Mouse (Mus musculus) gastrocnemius, adult 8-10 months (tissue): ENCODE data around the gene Gm21988. TPM values are rescaled to one million over a fixed set of nuclear protein-coding genes. Genes with fewer than 3 reads are reported as not detected.

Experiments used
- DNase-seq, 2 experiments: peaks; one replicate each; pipeline ENCODE4 v3.0.0; 2022; ENCODE audit warnings: low spot score in 2 of 2
- total RNA-seq, 4 experiments: library from RNA; stranded (reverse); gene quantifications; 2 replicates each; pipeline ENCODE4 v1.2.4; 2022

Gm21988 gene
- total RNA-seq, 4 experiments from 2014 or later, result 1.6 to 3.3 (median 3.0) TPM

DNA sequence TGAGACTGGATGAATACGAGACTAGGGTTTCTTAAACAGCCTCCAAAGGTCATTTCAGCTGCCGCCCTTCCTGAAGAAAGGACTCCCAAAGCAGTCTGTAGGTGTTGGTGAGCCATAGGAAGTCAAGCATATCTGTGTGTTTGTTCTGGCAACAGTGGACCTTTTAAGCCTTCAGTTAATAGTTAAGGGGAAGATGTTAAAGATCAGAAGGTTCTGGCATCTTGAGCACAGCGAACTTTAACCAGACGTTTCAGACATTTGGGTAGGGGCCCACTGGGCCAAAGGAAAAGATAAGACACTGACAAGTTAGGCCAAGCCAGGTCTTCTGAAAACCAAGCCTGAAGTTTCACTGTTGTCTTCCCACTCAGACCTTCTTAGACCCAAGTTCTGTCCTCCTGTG is 21.6 kb downstream of the Gm21988 start:
- DNase-seq, result no peak

DNA sequence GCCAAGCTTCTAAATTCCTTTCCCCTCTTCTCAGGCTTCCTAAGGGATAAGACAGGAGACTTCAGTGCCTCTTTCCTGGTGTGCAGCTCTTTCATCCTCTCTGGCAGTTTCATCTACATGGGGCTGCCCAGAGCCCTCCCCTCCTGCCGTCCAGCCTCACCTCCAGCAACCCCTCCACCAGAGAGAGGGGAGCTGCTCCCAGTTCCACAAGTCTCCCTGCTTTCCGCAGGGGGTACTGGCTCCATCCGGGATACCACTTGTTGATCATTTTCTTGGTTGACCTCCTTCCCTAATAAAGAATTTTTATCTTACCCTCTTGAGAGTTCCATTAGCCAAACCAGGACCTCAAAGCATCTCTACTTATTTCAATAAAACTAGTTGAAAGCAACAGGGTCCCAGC is 23.5 kb downstream of the Gm21988 start:
- DNase-seq, result no peak

DNA sequence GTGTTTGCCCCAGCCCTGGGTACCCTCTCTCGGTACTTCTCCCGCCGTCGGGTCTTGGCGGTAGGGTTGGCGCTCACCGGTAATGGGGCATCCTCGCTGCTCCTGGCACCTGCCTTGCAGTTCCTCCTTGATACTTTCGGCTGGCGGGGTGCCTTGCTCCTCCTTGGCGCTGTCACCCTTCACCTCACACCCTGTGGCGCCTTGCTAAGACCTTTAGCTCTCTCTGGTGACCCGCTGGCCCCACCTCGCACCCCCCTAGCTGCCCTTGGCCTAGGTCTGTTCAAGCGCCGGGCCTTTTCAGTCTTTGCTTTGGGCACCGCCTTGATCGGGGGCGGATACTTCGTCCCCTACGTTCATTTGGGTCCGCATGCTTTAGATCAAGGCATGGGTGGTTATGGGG is 24.3 kb downstream of the Gm21988 start:
- no peak for DNase-seq

DNA sequence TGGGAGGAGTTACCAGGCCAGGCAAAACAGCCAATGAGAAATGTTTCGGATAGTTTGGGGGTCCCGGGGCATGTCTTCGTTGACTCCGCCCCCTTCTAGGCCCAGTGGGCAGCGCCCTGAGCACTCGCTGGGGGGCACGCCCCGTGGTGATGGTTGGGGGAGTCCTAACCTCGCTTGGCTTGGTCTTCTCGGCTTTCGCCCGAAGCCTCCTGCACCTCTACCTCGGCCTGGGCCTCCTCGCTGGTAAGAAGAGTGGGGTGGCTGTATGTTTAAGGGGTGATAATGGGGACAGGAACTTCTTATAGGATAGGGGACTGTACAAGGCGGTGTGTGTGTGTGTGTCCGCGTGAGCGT is 24.8 kb downstream of the Gm21988 start:
- DNase-seq, result no peak

DNA sequence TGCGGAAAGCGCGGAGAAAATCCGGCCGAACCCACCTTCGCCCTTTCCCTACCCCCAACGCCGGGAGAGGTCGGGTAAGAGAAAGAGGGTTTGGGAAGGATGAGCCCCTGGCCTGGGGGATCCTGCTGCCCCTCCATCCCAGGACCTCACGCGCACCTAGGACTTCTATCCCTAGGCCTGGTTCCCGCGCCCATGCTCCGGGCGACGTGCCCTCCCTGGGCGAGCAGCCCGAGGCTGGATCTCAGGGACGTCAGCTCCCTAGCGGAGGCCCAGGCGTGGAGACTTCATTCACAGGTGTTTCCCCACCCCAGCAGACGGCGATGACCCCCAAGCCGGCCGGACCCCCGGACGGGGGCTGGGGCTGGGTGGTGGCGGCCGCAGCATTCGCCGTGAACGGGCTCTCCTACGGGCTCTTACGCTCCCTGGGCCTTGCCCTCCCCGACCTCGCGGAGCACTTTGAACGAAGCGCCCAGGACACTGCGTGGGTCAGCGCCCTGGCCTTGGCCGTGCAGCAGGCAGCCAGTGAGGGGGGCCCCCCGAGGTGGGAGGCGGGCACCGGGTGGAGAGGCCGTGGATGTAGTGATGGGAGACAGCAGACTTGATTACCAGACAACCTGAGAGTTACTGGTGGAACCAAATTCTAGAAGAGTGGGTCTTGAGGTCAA is 25.3 kb downstream of the Gm21988 start:
- DNase-seq, result no peak

DNA sequence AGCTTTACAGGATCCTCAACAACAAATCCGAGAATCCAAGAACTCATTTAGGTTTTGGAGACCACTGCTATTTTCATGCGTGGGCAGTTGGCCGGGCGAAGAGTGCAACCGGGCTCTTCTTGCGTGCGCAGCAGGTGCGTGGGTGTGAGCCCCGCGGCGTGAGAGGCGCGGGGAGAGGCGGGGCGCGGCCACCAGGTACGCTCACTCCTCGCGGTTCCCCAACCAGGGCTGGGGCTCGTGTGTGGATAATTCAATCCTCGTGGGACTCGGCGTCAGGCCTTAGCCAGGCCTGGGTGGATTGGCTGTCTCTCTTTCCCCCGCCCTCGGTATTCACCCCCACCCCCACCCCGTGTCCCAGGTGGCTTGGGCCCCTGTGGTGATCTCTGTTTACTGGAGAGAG is 25.9 kb downstream of the Gm21988 start:
- no peak for DNase-seq

DNA sequence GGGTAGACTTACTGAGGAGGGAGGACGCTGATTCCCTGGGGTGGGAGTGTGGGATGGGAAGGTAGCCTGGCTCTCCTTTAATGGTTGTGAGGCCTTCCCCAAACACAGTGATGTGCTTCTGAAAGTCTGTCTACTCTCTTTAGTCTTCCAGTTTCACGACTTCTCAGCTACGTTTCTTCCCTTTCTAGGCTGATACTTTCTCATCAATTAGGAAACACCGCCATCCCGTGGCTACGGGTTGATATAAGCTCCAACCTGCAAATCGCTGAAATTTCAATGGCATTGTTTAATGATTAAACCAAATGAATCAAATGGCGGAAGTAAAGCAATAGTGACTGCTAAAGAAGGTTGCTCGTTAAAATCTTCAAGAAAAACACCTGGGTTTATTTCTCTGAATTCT is 26.7 kb downstream of the Gm21988 start:
- DNase-seq, result no peak

DNA sequence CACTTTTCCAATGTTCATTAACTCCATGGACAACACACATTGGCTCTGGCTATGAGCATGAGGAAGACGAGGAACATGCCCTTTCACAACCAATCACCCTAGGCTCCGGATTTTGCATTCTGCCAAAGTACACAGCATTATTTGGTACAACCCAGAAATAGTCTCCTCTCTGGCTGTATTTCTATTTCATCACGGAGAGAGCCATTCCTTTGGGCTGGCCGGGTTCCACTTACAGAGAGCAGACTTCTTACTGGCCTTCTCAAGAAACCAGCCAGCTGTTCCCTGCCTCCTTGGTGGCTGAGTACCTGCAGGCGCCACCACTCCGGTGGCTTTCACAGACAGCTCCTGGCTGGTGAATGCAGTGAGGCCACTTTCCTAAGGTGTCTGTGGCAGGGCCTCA is 27.2 kb downstream of the Gm21988 start, which contains the start of gene Slc16a11:
TSS of gene Slc16a11 (plus strand) at position 330 of the 400 bp plus-strand sequence.
- DNase-seq, result no peak

DNA sequence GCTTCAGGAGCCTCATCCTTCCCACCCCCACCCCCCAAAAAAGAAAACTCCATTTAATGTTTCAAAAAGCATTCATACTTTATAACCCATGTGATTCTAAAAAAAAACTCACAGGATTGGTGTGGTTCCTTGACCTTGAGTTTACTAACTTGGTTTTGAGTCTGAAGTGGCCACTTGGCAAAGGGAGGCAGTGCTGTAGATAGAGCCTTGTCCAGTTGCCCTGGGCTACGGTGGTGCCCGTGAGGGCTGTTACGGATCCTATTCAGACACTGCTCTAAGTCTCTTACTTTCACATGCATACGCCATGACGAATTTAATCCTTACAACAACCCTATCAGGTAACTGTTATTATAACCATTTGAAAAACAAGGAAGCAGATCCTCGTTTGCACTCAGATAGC is 27.7 kb downstream of the Gm21988 start:
- no peak for DNase-seq

DNA sequence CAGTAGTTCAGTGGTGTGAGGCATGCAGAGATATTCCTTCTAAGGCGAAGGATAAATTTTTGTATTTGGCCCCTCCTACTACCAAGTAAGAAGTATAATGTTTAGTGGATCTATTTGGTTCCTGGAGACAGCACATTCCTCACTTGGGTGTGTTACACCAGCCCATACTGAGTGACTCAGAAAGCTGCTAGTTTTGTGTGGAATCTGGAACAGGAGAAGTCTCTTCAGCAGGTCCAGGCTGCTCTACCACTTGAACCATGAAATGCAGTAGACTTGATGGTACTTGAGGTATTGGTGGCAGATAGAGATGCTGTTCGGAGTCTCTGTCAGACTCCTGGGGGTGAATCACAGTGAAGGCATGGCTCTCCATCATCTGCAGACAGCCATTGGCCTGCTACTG is 28.9 kb downstream of the Gm21988 start:
- no peak for DNase-seq

DNA sequence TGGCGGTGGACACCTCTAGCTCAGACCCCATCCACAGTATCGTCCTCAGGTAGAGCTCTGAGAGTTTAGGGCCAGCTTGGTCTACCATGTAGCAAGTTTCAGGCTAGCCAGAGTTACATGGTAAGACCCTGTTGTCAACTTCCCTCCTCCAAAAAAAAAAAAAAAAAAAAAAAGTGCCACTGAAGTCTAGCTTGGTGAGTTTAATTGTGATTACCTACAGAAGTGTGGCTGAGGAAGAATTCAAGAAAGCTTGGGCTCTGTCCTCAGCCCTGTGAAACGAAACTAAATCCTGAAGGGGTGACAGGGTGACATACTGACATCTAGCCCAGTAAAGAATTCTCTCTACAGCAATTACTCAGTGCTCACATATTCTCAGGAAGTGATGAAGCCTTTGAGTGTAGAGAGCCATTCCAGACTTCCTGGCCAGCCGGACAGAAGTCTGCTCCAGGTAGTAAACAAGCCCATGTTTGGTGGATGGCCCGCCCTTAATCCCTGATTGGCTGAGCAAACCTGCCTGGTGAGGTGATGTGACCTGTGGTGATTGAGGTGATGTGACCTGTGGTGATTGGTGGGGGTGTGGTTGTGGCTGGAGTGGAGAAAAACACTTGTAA is 30.7 kb downstream of the Gm21988 start:
- DNase-seq, result no peak

DNA sequence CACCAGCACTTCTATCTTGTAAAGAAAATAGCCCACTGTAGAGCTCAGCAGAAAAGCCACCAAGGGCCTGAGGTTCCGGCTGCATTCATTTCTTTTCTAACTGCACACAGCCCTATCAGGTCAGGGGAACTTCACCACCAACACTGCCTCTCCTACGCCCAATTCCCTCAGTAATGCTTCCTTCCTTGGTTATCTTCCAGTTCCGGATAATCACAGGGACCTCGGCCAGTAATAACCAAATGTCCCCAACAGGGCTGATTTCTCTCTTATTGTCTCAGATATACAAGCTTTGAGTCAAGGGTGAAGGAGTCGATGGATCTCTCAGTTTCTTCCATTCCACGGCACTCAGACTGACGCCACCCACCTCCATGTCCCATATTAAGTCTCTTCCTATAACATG is 32.3 kb downstream of the Gm21988 start:
- DNase-seq, result no peak

DNA sequence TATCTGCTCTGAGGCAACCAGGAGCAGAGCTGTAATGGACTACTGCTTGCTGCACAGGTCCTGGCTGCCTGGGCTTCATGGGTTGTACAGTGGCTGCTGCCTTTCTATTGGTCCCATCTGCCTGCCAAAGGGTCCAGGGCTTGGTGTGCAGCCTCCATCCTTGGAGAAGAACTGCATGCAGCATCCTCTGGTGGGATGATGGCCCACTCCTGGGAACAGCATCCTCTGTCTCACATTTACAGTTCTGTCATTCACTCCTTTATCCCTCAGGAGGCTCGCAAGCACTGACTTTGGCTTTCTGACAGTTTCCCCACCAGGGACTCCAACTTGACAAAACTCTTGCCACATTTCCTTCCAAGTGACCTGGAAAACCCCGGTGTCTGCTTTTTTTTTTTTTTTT is 32.8 kb downstream of the Gm21988 start:
- no peak for DNase-seq

DNA sequence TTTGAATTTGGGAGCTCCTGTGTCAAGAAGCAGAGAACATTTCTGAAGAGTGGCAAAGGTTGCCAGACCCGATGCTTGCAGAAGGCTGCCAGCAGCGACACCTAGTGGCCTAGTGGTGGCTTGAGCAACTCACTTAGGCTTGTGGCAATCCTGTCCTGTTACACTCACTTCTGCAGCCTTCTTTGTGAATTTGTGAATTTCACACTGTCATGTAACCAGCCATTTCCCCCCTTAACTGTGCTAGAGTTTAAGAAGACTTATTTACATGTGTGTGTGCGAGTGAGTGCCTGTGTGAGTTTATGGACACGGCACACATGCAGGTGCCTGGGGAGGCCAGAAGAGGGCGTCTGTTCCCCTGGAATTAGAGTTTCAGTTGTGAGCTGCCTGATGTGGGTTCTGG is 37.9 kb downstream of the Gm21988 start:
- DNase-seq, result peak; percentile 57 to 66

DNA sequence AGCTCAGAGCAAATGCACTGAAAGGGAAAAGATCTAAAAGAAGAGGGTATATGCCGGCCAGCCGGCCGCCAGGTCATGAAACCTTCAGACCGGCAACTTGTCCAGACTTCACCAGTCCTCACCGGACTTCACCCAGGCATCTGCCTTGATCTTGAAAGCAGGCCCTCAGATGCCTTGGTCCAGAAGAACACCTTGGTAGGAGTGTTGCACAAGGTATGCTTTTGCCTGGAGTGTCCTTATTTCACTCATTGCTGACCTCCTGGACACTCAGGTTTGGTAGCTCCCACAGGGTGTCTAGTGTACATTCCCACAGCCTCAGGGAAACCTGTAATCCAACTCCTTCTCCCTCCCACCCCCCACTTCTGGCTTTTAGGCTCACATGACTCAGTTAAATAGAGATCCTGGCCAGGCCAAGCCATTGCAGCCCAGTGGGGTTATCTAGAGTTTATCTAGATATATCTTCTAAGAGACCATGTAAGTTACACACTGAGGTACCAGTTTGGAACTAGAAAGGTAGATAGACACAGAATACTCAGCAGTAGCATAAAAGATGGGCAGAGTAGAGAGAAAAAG is 39.5 kb downstream of the Gm21988 start:
- DNase-seq, result no peak

DNA sequence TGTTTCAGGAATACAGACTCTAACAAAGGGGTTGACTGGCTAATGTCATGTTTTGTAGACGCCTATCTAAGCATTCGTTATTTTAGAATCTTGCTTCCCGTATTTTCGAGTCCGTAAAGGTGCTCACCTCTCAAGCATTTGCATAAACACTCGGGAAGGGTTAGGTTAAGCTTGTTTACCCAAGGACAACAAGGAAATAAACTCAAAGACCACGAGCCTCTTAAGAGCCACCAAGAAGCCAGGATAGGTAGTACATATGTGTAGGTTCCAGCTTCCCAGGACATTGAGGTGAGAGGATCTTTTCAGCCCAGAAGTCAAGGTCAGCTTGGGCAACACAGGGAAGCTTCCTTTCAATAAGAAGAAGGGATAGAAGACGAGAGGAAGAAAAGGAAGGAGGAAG is 40.5 kb downstream of the Gm21988 start:
- no peak for DNase-seq

DNA sequence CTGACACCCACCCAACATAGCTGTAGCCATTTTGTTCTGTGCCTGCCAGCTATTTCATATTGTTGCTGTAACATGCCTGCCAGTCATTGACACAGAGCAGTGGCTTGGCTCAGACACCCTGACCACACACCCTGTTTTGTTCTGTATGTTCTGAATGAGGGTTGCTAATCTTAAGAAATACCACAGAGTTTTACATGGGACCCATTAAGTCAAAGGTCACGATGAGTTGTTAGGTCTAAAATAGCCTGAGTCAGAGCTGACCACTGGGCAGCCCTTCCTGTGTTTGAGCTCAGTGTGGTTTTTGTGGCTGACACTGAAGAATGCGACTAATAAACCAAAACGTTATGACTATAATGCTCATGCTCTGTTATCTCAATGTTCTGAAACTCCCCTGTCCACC is 41.3 kb downstream of the Gm21988 start:
- DNase-seq, result no peak

DNA sequence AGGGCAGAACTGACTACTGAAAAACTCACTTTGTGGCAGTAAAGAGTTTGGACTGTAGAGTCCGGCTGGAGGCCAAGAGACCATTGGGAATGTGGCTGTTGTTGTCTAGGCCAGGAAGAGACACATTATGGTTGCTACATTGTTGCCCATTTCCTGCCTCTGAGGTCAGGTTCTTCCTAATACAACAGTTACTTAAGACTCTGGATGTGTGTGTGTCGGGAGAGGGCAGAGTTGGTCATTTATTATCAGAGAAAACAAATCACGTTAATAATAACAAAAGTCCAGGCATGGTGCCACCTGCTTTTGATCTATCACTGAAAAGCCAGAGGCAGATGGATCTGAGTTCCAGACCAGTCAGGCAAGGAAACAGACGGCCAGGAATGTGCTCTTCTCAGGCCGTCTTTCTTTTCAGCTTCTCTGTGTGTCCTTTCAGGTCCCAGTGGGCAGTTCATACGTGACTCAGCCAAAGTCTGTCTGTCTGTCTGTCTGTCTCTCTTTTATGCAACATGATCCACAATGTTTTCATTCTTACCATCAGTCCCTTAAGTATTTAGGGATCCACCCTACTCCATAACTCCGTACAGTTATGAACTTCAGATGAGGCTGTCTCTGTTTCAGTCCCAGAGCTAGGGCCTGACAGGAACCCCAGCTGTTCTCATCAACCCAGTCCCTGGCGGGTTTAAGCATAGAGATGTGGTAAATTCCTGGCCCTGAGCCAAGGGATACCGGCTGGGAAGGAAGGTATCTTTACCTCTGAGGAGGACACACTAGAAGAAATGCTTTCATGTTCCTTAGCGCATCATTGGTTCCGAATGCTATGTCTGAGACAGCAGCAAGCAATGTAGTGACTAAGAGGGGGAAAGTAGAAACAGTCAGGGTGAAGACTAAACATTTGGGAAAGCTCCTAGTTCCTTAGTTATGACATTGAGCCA is 46.0 kb downstream of the Gm21988 start:
- DNase-seq, result no peak

DNA sequence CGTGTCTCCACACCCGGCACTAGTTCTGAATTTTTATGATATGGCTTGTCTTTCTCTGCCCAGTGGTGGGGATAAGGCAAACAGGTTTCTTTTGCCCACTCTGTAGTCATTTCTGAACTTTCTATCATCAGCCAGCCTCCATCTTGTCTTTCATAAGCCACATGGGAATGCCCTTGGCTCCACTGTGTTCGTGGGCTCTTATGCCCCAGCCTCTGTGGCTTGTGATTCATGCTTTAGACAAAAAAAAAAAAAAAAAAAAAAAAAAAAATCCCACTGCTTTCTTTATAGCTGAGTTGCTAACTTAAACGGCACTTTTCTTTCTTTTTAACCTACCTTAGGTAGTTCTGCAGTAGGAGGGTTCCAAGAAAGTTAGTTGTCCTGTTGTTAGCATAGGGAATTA is 47.5 kb downstream of the Gm21988 start:
- DNase-seq, result no peak

DNA sequence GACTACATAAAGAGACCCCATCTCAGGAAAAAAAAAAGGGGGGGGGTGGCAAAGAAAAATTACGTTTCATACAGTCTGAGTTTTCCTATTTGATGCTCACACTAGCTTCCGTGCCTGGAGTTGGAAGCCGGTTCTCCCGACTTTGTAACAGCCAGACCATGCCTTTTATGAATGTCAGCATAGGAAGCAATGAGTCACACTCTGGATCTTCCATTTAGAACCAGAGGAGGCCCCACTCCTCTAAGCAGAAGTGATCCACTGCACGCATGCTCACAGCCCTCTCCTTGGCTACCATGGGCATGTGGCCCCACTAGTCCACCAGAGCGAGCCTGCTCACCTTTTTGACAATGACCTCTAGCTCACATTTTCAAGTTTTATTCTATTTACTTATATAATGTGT is 48.4 kb downstream of the Gm21988 start:
- DNase-seq, result no peak

DNA sequence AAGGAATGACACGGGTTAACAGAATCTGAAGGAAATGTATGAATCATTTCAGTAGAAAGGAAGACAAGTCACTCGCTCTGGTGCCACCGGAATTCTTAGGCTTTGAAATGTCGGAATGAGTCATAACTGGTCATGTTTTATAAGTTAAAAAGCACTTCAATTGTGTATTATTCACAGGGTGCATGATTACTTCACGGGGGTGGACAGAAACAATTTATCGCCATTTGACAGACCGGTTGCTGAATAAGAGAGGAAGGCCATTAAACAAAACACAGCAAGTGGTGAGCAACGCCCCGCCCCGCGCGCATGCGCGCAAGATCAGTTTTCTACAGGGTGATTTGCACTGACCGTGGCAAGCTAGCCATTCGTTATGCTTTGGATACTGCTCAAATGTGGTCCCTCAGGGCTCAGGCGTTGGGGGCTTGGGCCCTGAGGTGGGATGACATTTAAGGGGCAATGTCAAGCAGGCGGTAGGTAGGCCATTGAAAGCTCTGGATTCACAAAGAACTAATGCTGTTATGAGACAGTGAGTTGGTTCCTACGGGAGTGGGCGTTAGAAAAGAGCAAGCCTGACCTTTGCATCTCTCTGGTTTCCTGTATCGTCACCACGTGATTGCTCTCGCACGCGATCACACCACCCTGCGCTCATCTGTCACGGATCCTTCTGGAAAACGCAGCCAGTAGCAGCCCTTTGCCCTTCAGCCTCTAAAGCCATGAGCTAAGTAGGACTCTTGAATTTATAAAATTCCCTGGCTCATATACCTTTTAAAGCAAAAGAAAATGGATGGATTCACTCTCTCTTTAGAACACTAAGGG is 50.1 kb downstream of the Gm21988 start:
- DNase-seq, result no peak
